In genomic region chr4:55531856-55532406, GRCm38 (mm10) we compare ENCODE assay signal across 8 mouse cellular contexts. TPM values are rescaled to one million over a fixed set of nuclear protein-coding genes. Genes with fewer than 3 reads are reported as not detected.
A peak's percentile ranks its signal among the peaks of the same experiment; 100 is the strongest.
DNase-seq lines count a peak whose midpoint lies in the region; ATAC-seq and TF ChIP-seq lines count a peak whose summit lies in the region.

No protein-coding gene starts in this region.

- peak overlapping the region; percentile 69 for H3K9ac ChIP-seq in heart, embryonic 11.5 days (ENCODE audit: low read depth, low read length)
- H3K9ac ChIP-seq in ES-Bruce4 (ENCODE audit: low read depth, poor library complexity, severe bottlenecking), result peak overlapping the region; percentile 79
- H3K9ac ChIP-seq in hindbrain, embryonic 11.5 days (ENCODE audit: low read depth, low read length), result 0 out of 2 replicates have a peak overlapping the region, but pooled peaks have one; percentile 38

- TF ChIP-seq POLR2A in ES-Bruce4 (IDR thresholded peaks at IDR 0.05; ENCODE audit: insufficient read depth, low read length), result no peak

- no peak for TF ChIP-seq CTCF in ES-Bruce4 (IDR thresholded peaks at IDR 0.05; ENCODE audit: low read depth, low read length)

- 1% methylated on average over 37 of the region's 42 CpGs for WGBS in heart, embryonic 11.5 days (ENCODE audit: insufficient replicate concordance)
- under 1% methylated on average over 39 of the region's 42 CpGs for WGBS in hindbrain, embryonic 11.5 days

- peaks cover 2% of the 10 kb centered on the region for H3K4me1 ChIP-seq in heart, embryonic 11.5 days (ENCODE audit: control insufficient read depth, insufficient read depth, low read length)
- H3K4me1 ChIP-seq in ES-Bruce4 (ENCODE audit: control insufficient read depth, insufficient read depth, low read length), result peaks cover 2% of the 10 kb centered on the region
- peaks cover 2% of the 10 kb centered on the region; the same call in 1 of the 2 replicates for H3K4me1 ChIP-seq in hindbrain, embryonic 11.5 days (replicated peaks; ENCODE audit: control insufficient read depth, insufficient read depth, low read length)

- H3K4me3 ChIP-seq in heart, embryonic 11.5 days (ENCODE audit: low read depth, low read length), result peak overlapping the region; percentile 64
- peak overlapping the region; percentile 90 for H3K4me3 ChIP-seq in ES-Bruce4 (ENCODE audit: low read depth, low read length)
- H3K4me3 ChIP-seq in hindbrain, embryonic 11.5 days (ENCODE audit: low read depth, low read length), result peak overlapping the region; percentile 57

- peaks cover 9% of the 10 kb centered on the region for H3K27me3 ChIP-seq in heart, embryonic 11.5 days (ENCODE audit: control insufficient read depth, insufficient read depth, low read length)
- no peaks in the 10 kb centered on the region for H3K27me3 ChIP-seq in ES-Bruce4 (ENCODE audit: control insufficient read depth, insufficient read depth, low read length, poor library complexity, severe bottlenecking)
- peaks cover 29% of the 10 kb centered on the region for H3K27me3 ChIP-seq in hindbrain, embryonic 11.5 days (ENCODE audit: control insufficient read depth, insufficient read depth, low read length)

- H3K36me3 ChIP-seq in heart, embryonic 11.5 days (ENCODE audit: control insufficient read depth, insufficient read depth, low read length), result no peaks in the 10 kb centered on the region
- H3K36me3 ChIP-seq in ES-Bruce4 (ENCODE audit: control insufficient read depth, insufficient read depth, low read length, poor library complexity, severe bottlenecking), result peaks cover 24% of the 10 kb centered on the region
- H3K36me3 ChIP-seq in hindbrain, embryonic 11.5 days (ENCODE audit: control insufficient read depth, insufficient read depth, low read length), result no peaks in the 10 kb centered on the region

- ATAC-seq in heart, embryonic 11.5 days (replicated peaks; ENCODE audit: insufficient number of reproducible peaks, low FRiP score, low TSS enrichment), result peak; percentile 28
- ATAC-seq in hindbrain, embryonic 11.5 days (ENCODE audit: low FRiP score), result no peak; the same call in 1 of the 2 replicates
- ATAC-seq in activated CD4-positive, CD25-positive, alpha-beta regulatory T cell, adult 4 months, result no peak
- no peak for ATAC-seq in megakaryocyte progenitor cell, adult 5-6 weeks (replicated peaks; ENCODE audit: poor library complexity)

- intact Hi-C loops in heart, postnatal 25 days (cut with DNase I), result loop anchor here (2.0 to 5.0 kb wide), 4 partner anchors 70 to 580 kb away; partner anchors contain the start of gene Rad23b
- intact Hi-C loops in left cerebral cortex, postnatal 4 days (cut with DNase I), result loop anchor here (5.0 to 10.0 kb wide), 4 partner anchors 123 to 1155 kb away; no protein-coding TSS in a partner anchor

- peak overlapping the region; percentile 96 for H3K4me2 ChIP-seq in heart, embryonic 11.5 days
- H3K4me2 ChIP-seq in hindbrain, embryonic 11.5 days (replicated peaks; ENCODE audit: low read depth, low read length), result peak overlapping the region; percentile 90

- H3K27ac ChIP-seq in heart, embryonic 11.5 days (ENCODE audit: low read depth, low read length), result no peak overlapping the region
- H3K27ac ChIP-seq in ES-Bruce4 (ENCODE audit: insufficient read depth, low read length), result no peak overlapping the region
- no peak overlapping the region for H3K27ac ChIP-seq in hindbrain, embryonic 11.5 days (ENCODE audit: low read depth, low read length)

- no peak for TF ChIP-seq EP300 in ES-Bruce4 (IDR thresholded peaks at IDR 0.05; ENCODE audit: insufficient read depth, low read depth, low read length)

- no peak for DNase-seq in heart, postnatal 25 days (ENCODE audit: low spot score)
- peak; percentile 47 for DNase-seq in hindbrain, embryonic 11.5 days (ENCODE audit: low spot score)
- peak; percentile 12 for DNase-seq in mesoderm, embryonic 11.5 days (ENCODE audit: low read depth, low spot score)
- no peak for DNase-seq in left cerebral cortex, postnatal 4 days

- no peaks in the 10 kb centered on the region for H3K9me3 ChIP-seq in heart, embryonic 11.5 days (replicated peaks; ENCODE audit: control insufficient read depth, low read length)
- no peaks in the 10 kb centered on the region for H3K9me3 ChIP-seq in ES-Bruce4 (replicated peaks; ENCODE audit: control insufficient read depth, insufficient read depth, low read length, poor library complexity, severe bottlenecking)
- H3K9me3 ChIP-seq in hindbrain, embryonic 11.5 days (ENCODE audit: control insufficient read depth, low read length), result no peaks in the 10 kb centered on the region

RNA-seq across cellular contexts. Expression of gene Klf4, which starts 0.3 kb away (rescaled TPM):
- 3.3 and 4.0 TPM in 2 replicates for polyA plus RNA-seq in heart, embryonic 11.5 days (2014; fragmentation: Nextera tagmentation; extraction: Ambion mirVana)
- 10 to 100 TPM; 28.3 to 39.0 TPM for total RNA-seq in heart, postnatal 25 days (2021)
- polyA plus RNA-seq in ES-Bruce4 (2011; ENCODE audit: insufficient read depth, insufficient read length, low read depth, missing spikeins), result 59.2 and 63.3 TPM in 2 replicates
- polyA plus RNA-seq in hindbrain, embryonic 11.5 days (2014; fragmentation: Nextera tagmentation; extraction: Ambion mirVana), result 1.6 and 2.2 TPM in 2 replicates
- under 1 TPM; 0.31 to 0.36 TPM for polyA plus RNA-seq in activated CD4-positive, CD25-positive, alpha-beta regulatory T cell, adult 4 months (2017; shearing (Covaris generic))
- 12.4 and 23.7 TPM in 2 replicates for total RNA-seq in megakaryocyte progenitor cell, adult 5-6 weeks (2015)
- 3.3 and 8.8 TPM in 2 replicates for total RNA-seq in megakaryocyte progenitor cell, adult 5-6 weeks (2017)
- total RNA-seq in left cerebral cortex, postnatal 4 days (2021), result 1 to 10 TPM; 5.1 to 5.8 TPM

Comparison
In these comparisons a context has a peak if more than half of its experiments do, and no peak if none do; other contexts are left out.
1. DNase-seq: peak in hindbrain, embryonic 11.5 days (single experiment) and mesoderm, embryonic 11.5 days (single experiment); none in heart, postnatal 25 days (single experiment) and left cerebral cortex, postnatal 4 days (single experiment).
2. RNA of gene Klf4, which starts 0.3 kb away (polyA plus RNA-seq): 59.2 to 63.3 TPM in ES-Bruce4; 3.3 to 4.0 TPM in heart, embryonic 11.5 days, 1.6 to 2.2 TPM in hindbrain, embryonic 11.5 days and 0.31 to 0.36 TPM in activated CD4-positive, CD25-positive, alpha-beta regulatory T cell, adult 4 months; every median in the first group is over 10 times any median in the second.
3. Peak in every context shown above with its lines, with median percentiles within 50 percentile points of each other: H3K4me3 ChIP-seq and H3K9ac ChIP-seq.